Mouse (Mus musculus) kidney, adult 18-20 months (tissue): ENCODE measurements around the gene Creld2.

Experiments
- DNase-seq: peaks from one replicate; pipeline ENCODE4 v3.0.0; 2021

The Creld2 gene

GRCm38 (mm10) chr15:88868024-88868742 lies 48.7 kb downstream of the Creld2 start:
- peak; percentile 84 for DNase-seq

- DNase-seq = peak; percentile 72
Observed at GRCm38 (mm10) chr15:88870418-88871185, 51.2 kb downstream of the Creld2 start.

GRCm38 (mm10) chr15:88874061-88874460 lies 54.6 kb downstream of the Creld2 start:
- DNase-seq = peak; percentile 14

- no peak for DNase-seq
Observed at GRCm38 (mm10) chr15:88874477-88874876, 55.0 kb downstream of the Creld2 start.

- DNase-seq = peak; percentile 93
Observed at GRCm38 (mm10) chr15:88875625-88876081, 56.2 kb downstream of the Creld2 start.
